Mouse (Mus musculus): ENCODE measurements at regions not wholly inside any gene's neighbourhood (a gene's known extent, or its start where the extent isn't known, plus 50 kb on each side); places are given as distances from the start of the nearest gene placed in this dataset.

- H3K36me3 ChIP-seq (ENCODE audit: control insufficient read depth, insufficient read depth), result no peaks in the 10 kb centered on the region
- H3K27me3 ChIP-seq (replicated peaks; ENCODE audit: control insufficient read depth, insufficient read depth, low read length), result no peaks in the 10 kb centered on the region
- 0 out of 2 replicates have a peak overlapping the region, but pooled peaks have one; percentile 35 for H3K4me2 ChIP-seq (replicated peaks; ENCODE audit: low read depth)
- no peaks in the 10 kb centered on the region for H3K4me1 ChIP-seq (replicated peaks; ENCODE audit: control insufficient read depth, insufficient read depth, low read length)
- no peak for TF ChIP-seq CTCF (IDR thresholded peaks at IDR 0.05; ENCODE audit: low read depth)
- WGBS, result 47% methylated on average over 5 of the region's 5 CpGs
- H3K27ac ChIP-seq (ENCODE audit: low read depth, low read length), result no peak overlapping the region
- no peak for ATAC-seq
- no peaks in the 10 kb centered on the region for H3K9me3 ChIP-seq (ENCODE audit: control insufficient read depth)
- no peak overlapping the region for H3K4me3 ChIP-seq (ENCODE audit: low read depth, low read length)
- no peak overlapping the region for H3K9ac ChIP-seq (ENCODE audit: low read depth, low read length)
These were observed 2779.9 kb upstream of the Gm7489 start for GRCm38 (mm10) chr15:51104796-51105195.

- H3K36me3 ChIP-seq (ENCODE audit: control insufficient read depth, insufficient read depth), result no peaks in the 10 kb centered on the region
- H3K9ac ChIP-seq (ENCODE audit: low read depth, low read length), result no peak overlapping the region
- whole genome bisulfite sequencing, result 63% methylated on average over 17 of the region's 17 CpGs
- no peak overlapping the region for H3K4me3 ChIP-seq (ENCODE audit: low read depth, low read length)
- H3K9me3 ChIP-seq (ENCODE audit: control insufficient read depth), result no peaks in the 10 kb centered on the region
- TF ChIP-seq CTCF (IDR thresholded peaks at IDR 0.05; ENCODE audit: low read depth), result no peak
- H3K27me3 ChIP-seq (replicated peaks; ENCODE audit: control insufficient read depth, insufficient read depth, low read length), result no peaks in the 10 kb centered on the region
- no peaks in the 10 kb centered on the region for H3K4me1 ChIP-seq (replicated peaks; ENCODE audit: control insufficient read depth, insufficient read depth, low read length)
- ATAC-seq, result no peak
- H3K4me2 ChIP-seq (replicated peaks; ENCODE audit: low read depth), result no peak overlapping the region
- H3K27ac ChIP-seq (ENCODE audit: low read depth, low read length), result no peak overlapping the region
These were observed 2779.2 kb upstream of the Gm7489 start for GRCm38 (mm10) chr15:51105359-51106008.

GRCm38 (mm10) chr15:51110186-51110585 lies 2774.5 kb upstream of the Gm7489 start:
- no peak overlapping the region for H3K9ac ChIP-seq (ENCODE audit: low read depth, low read length)
- H3K27me3 ChIP-seq (replicated peaks; ENCODE audit: control insufficient read depth, insufficient read depth, low read length), result no peaks in the 10 kb centered on the region
- no peaks in the 10 kb centered on the region for H3K36me3 ChIP-seq (ENCODE audit: control insufficient read depth, insufficient read depth)
- H3K4me3 ChIP-seq (ENCODE audit: low read depth, low read length), result no peak overlapping the region
- no peak overlapping the region for H3K4me2 ChIP-seq (replicated peaks; ENCODE audit: low read depth)
- 72% methylated on average over 3 of the region's 3 CpGs for WGBS
- no peak overlapping the region for H3K27ac ChIP-seq (ENCODE audit: low read depth, low read length)
- no peak for TF ChIP-seq CTCF (IDR thresholded peaks at IDR 0.05; ENCODE audit: low read depth)
- H3K4me1 ChIP-seq (replicated peaks; ENCODE audit: control insufficient read depth, insufficient read depth, low read length), result no peaks in the 10 kb centered on the region
- no peaks in the 10 kb centered on the region for H3K9me3 ChIP-seq (ENCODE audit: control insufficient read depth)
- ATAC-seq, result no peak

GRCm38 (mm10) chr15:51125896-51126295 lies 2758.8 kb upstream of the Gm7489 start:
- H3K27ac ChIP-seq (ENCODE audit: low read depth, low read length), result no peak overlapping the region
- no peaks in the 10 kb centered on the region for H3K4me1 ChIP-seq (replicated peaks; ENCODE audit: control insufficient read depth, insufficient read depth, low read length)
- H3K9ac ChIP-seq (ENCODE audit: low read depth, low read length), result no peak overlapping the region
- no peaks in the 10 kb centered on the region for H3K36me3 ChIP-seq (ENCODE audit: control insufficient read depth, insufficient read depth)
- ATAC-seq, result no peak
- WGBS, result 78% methylated on average over 2 of the region's 2 CpGs
- H3K4me3 ChIP-seq (ENCODE audit: low read depth, low read length), result no peak overlapping the region
- H3K27me3 ChIP-seq (replicated peaks; ENCODE audit: control insufficient read depth, insufficient read depth, low read length), result no peaks in the 10 kb centered on the region
- H3K9me3 ChIP-seq (ENCODE audit: control insufficient read depth), result no peaks in the 10 kb centered on the region
- no peak for TF ChIP-seq CTCF (IDR thresholded peaks at IDR 0.05; ENCODE audit: low read depth)
- H3K4me2 ChIP-seq (replicated peaks; ENCODE audit: low read depth), result no peak overlapping the region

- no peak for ATAC-seq
These were observed 2753.7 kb upstream of the Gm7489 start for GRCm38 (mm10) chr15:51131017-51131416.

GRCm38 (mm10) chr15:51136121-51136520 lies 2748.6 kb upstream of the Gm7489 start:
- Histone ChIP-seq H3K27me3 (replicated peaks; ENCODE audit: control insufficient read depth, insufficient read depth, low read length) (no peaks in the 10 kb centered on the region), H3K4me3 (ENCODE audit: low read depth, low read length) (no peak overlapping the region), H3K4me2 (replicated peaks; ENCODE audit: low read depth) (no peak overlapping the region), H3K9me3 (ENCODE audit: control insufficient read depth) (no peaks in the 10 kb centered on the region), H3K27ac (ENCODE audit: low read depth, low read length) (no peak overlapping the region), H3K36me3 (ENCODE audit: control insufficient read depth, insufficient read depth) (no peaks in the 10 kb centered on the region), H3K9ac (ENCODE audit: low read depth, low read length) (no peak overlapping the region), H3K4me1 (replicated peaks; ENCODE audit: control insufficient read depth, insufficient read depth, low read length) (no peaks in the 10 kb centered on the region)
- 77% methylated on average over 1 of the region's 1 CpGs for WGBS
- ATAC-seq, result no peak
- no peak for TF ChIP-seq CTCF (IDR thresholded peaks at IDR 0.05; ENCODE audit: low read depth)

More at GRCm38 (mm10) chr15:51131017-51131416, 2753.7 kb upstream of the Gm7489 start:
- H3K27me3 ChIP-seq (replicated peaks; ENCODE audit: control insufficient read depth, insufficient read depth, low read length), result no peaks in the 10 kb centered on the region
- no peaks in the 10 kb centered on the region for H3K36me3 ChIP-seq (ENCODE audit: control insufficient read depth, insufficient read depth)
- H3K9ac ChIP-seq (ENCODE audit: low read depth, low read length), result no peak overlapping the region
- H3K9me3 ChIP-seq (ENCODE audit: control insufficient read depth), result no peaks in the 10 kb centered on the region
- H3K4me2 ChIP-seq (replicated peaks; ENCODE audit: low read depth), result no peak overlapping the region
- H3K27ac ChIP-seq (ENCODE audit: low read depth, low read length), result no peak overlapping the region
- no peak for TF ChIP-seq CTCF (IDR thresholded peaks at IDR 0.05; ENCODE audit: low read depth)
- 69% methylated on average over 4 of the region's 4 CpGs for WGBS
- H3K4me3 ChIP-seq (ENCODE audit: low read depth, low read length), result no peak overlapping the region
- H3K4me1 ChIP-seq (replicated peaks; ENCODE audit: control insufficient read depth, insufficient read depth, low read length), result no peaks in the 10 kb centered on the region
